Mouse (Mus musculus) CH12.LX (cell line): ENCODE results near the gene Rrad. TPM values are rescaled to one million over a fixed set of nuclear protein-coding genes. Genes with fewer than 3 reads are reported as not detected.

ENCODE experiments used
- DNase-seq: peaks from one replicate; pipeline ENCODE4 v3.0.0-alpha.2; 2013; ENCODE audit errors: extremely low read depth
- H3K27ac ChIP-seq: 2 replicates; pipeline ENCODE4 v1.5.1; 2012; ENCODE audit warnings: low read depth, mild to moderate bottlenecking, control low read depth, moderate library complexity; ENCODE audit not compliant: insufficient read depth
- H3K27me3 ChIP-seq: replicated peaks from 2 replicates; pipeline ENCODE3; 2012; ENCODE audit warnings: inconsistent platforms
- H3K36me3 ChIP-seq, 2 experiments: replicated peaks in 1 of 2; 2 replicates each; pipeline versions ENCODE3 to v1.6.1; 2012; ENCODE audit warnings: inconsistent platforms in 1 of 2, low read length in 1 of 2, mild to moderate bottlenecking in 1 of 2, mixed read lengths in 1 of 2, moderate library complexity in 1 of 2; ENCODE audit not compliant: control insufficient read depth in 1 of 2, insufficient read depth in 1 of 2
- H3K4me1 ChIP-seq, 2 experiments: 2 replicates each; pipeline ENCODE4 v1.6.1; 2012; ENCODE audit warnings: inconsistent platforms in 1 of 2, moderate library complexity in 1 of 2; ENCODE audit not compliant: insufficient read depth in 2 of 2, control insufficient read depth in 1 of 2
- H3K4me2 ChIP-seq: 2 replicates; pipeline ENCODE4 v1.6.1; 2012; ENCODE audit warnings: low read depth, mild to moderate bottlenecking, control low read depth; ENCODE audit not compliant: poor library complexity, insufficient read depth, severe bottlenecking
- H3K4me3 ChIP-seq, 3 experiments: fragments of 150-350 bp in 1 of 3; sonication (generic) in 1 of 3; replicated peaks in 1 of 3; 2 replicates each; pipeline versions ENCODE3 to v1.5.1; 2011 to 2012; ENCODE audit warnings: low read depth in 2 of 3, low read length in 2 of 3, mild to moderate bottlenecking in 2 of 3, moderate library complexity in 2 of 3, control low read depth in 1 of 3, improper control_type of control experiment in 1 of 3, inconsistent platforms in 1 of 3, mixed read lengths in 1 of 3; ENCODE audit not compliant: poor library complexity in 1 of 3
- H3K79me2 ChIP-seq: replicated peaks from 2 replicates; pipeline ENCODE4 v1.6.1; 2012; ENCODE audit warnings: mild to moderate bottlenecking, moderate library complexity; ENCODE audit not compliant: control insufficient read depth, poor library complexity, insufficient read depth, severe bottlenecking; ENCODE audit errors: extremely low read depth
- H3K9ac ChIP-seq: 2 replicates; pipeline ENCODE4 v1.6.1; 2012; ENCODE audit warnings: low read depth, mild to moderate bottlenecking, control low read depth, moderate library complexity; ENCODE audit not compliant: insufficient read depth
- H3K9me3 ChIP-seq: replicated peaks from 2 replicates; pipeline ENCODE3; 2012; ENCODE audit warnings: low read length, inconsistent platforms, mixed read lengths
- BHLHE40 ChIP-seq: IDR thresholded peaks from 2 replicates; pipeline ENCODE4 v1.6.1; 2011; ENCODE audit warnings: mild to moderate bottlenecking, low read depth, low read length, improper control_type of control experiment
- CHD2 ChIP-seq: IDR thresholded peaks from 2 replicates; pipeline ENCODE4 v1.6.1; 2011; ENCODE audit warnings: low read length, improper control_type of control experiment
- CTCF ChIP-seq, 2 experiments: IDR thresholded peaks in 1 of 2; conservative IDR thresholded peaks in 1 of 2; 2 replicates each; pipeline ENCODE4 v1.5.1; 2011 to 2012; ENCODE audit warnings: low read depth in 2 of 2, low read length in 2 of 2, improper control_type of control experiment in 1 of 2, inconsistent platforms in 1 of 2, mild to moderate bottlenecking in 1 of 2, moderate library complexity in 1 of 2
- E2F4 ChIP-seq: IDR thresholded peaks from 2 replicates; pipeline ENCODE4 v1.6.1; 2011; ENCODE audit warnings: low read depth, low read length, improper control_type of control experiment; ENCODE audit not compliant: insufficient replicate concordance
- ELF1 ChIP-seq: IDR thresholded peaks from 2 replicates; pipeline ENCODE4 v1.6.1; 2014; ENCODE audit warnings: low read depth, mild to moderate bottlenecking, inconsistent platforms, low read length, improper control_type of control experiment
- EP300 ChIP-seq: IDR thresholded peaks from 2 replicates; pipeline ENCODE4 v1.6.1; 2011; ENCODE audit warnings: low read length, improper control_type of control experiment
- IRF4 ChIP-seq: IDR thresholded peaks from 2 replicates; pipeline ENCODE4 v1.6.1; 2014; ENCODE audit warnings: low read depth, mild to moderate bottlenecking, inconsistent platforms, low read length, improper control_type of control experiment
- JUN ChIP-seq: IDR thresholded peaks from 2 replicates; pipeline ENCODE4 v1.6.1; 2011; ENCODE audit warnings: low read depth, mild to moderate bottlenecking, low read length, improper control_type of control experiment, moderate library complexity; ENCODE audit not compliant: insufficient read depth
- JUND ChIP-seq: conservative IDR thresholded peaks from 2 replicates; pipeline ENCODE4 v1.6.1; 2011; ENCODE audit warnings: low read depth, low read length, improper control_type of control experiment
- KAT2A ChIP-seq: IDR thresholded peaks from 2 replicates; pipeline ENCODE4 v1.6.1; 2012; ENCODE audit warnings: low read length, improper control_type of control experiment, inconsistent platforms; ENCODE audit not compliant: insufficient replicate concordance
- MAFK ChIP-seq: IDR thresholded peaks from 2 replicates; pipeline ENCODE4 v1.6.1; 2011; ENCODE audit warnings: low read length, improper control_type of control experiment; ENCODE audit not compliant: insufficient replicate concordance
- MAX ChIP-seq: IDR thresholded peaks from 2 replicates; pipeline ENCODE4 v1.6.1; 2011; ENCODE audit warnings: low read length, improper control_type of control experiment
- MAZ ChIP-seq: IDR thresholded peaks from 2 replicates; pipeline ENCODE4 v1.6.1; 2012; ENCODE audit warnings: low read depth, mild to moderate bottlenecking, inconsistent platforms, low read length, improper control_type of control experiment, moderate library complexity
- MXI1 ChIP-seq: IDR thresholded peaks from 2 replicates; pipeline ENCODE4 v1.6.1; 2011; ENCODE audit warnings: mild to moderate bottlenecking, low read depth, low read length, improper control_type of control experiment
- MYC ChIP-seq: IDR thresholded peaks from 2 replicates; pipeline ENCODE4 v1.6.1; 2011; ENCODE audit warnings: low read depth, mild to moderate bottlenecking, improper control_type of control experiment, low read length
- NELFE ChIP-seq: IDR thresholded peaks from 2 replicates; pipeline ENCODE4 v1.6.1; 2011; ENCODE audit warnings: low read depth, low read length, improper control_type of control experiment
- NRF1 ChIP-seq: IDR thresholded peaks from 2 replicates; pipeline ENCODE4 v1.6.1; 2014; ENCODE audit warnings: low read depth, mild to moderate bottlenecking, inconsistent platforms, low read length, improper control_type of control experiment, moderate library complexity
- POLR2A ChIP-seq: IDR thresholded peaks from 2 replicates; pipeline ENCODE4 v1.6.1; 2011; ENCODE audit warnings: low read depth, mild to moderate bottlenecking, improper control_type of control experiment, low read length
- POLR2AphosphoS2 ChIP-seq: IDR thresholded peaks from 2 replicates; pipeline ENCODE4 v1.6.1; 2011; ENCODE audit warnings: low read depth, low read length, improper control_type of control experiment
- RCOR1 ChIP-seq: conservative IDR thresholded peaks from 2 replicates; pipeline ENCODE4 v1.6.1; 2012; ENCODE audit warnings: low read depth, mild to moderate bottlenecking, inconsistent platforms, low read length, improper control_type of control experiment
- SIN3A ChIP-seq: IDR thresholded peaks from 2 replicates; pipeline ENCODE4 v1.6.1; 2012; ENCODE audit warnings: low read length, improper control_type of control experiment, inconsistent platforms
- SMC3 ChIP-seq: IDR thresholded peaks from 2 replicates; pipeline ENCODE4 v1.6.1; 2011; ENCODE audit warnings: low read depth, low read length, improper control_type of control experiment
- TBP ChIP-seq: conservative IDR thresholded peaks from 2 replicates; pipeline ENCODE4 v1.6.1; 2011; ENCODE audit warnings: low read depth, low read length, improper control_type of control experiment
- TCF12 ChIP-seq: IDR thresholded peaks from 2 replicates; pipeline ENCODE4 v1.6.1; 2014; ENCODE audit warnings: low read depth, mild to moderate bottlenecking, inconsistent platforms, low read length, improper control_type of control experiment
- USF2 ChIP-seq: conservative IDR thresholded peaks from 2 replicates; pipeline ENCODE4 v1.6.1; 2011; ENCODE audit warnings: low read depth, low read length, improper control_type of control experiment
- ZC3H11A ChIP-seq: IDR thresholded peaks from 2 replicates; pipeline ENCODE4 v1.6.1; 2012; ENCODE audit warnings: low read depth, mild to moderate bottlenecking, inconsistent platforms, low read length, improper control_type of control experiment
- ZKSCAN1 ChIP-seq: IDR thresholded peaks from 2 replicates; pipeline ENCODE4 v1.6.1; 2012; ENCODE audit warnings: low read depth, inconsistent platforms, low read length, improper control_type of control experiment, borderline replicate concordance
- ZMIZ1 ChIP-seq: IDR thresholded peaks from 2 replicates; pipeline ENCODE4 v1.6.1; 2012; ENCODE audit warnings: low read depth, mild to moderate bottlenecking, inconsistent platforms, low read length, improper control_type of control experiment
- dilution Hi-C: fragments of 300-500 bp; cut with MboI; formaldehyde crosslinking; loops from 2 replicates; pipeline ENCODE4 v1.14.3; 2020; ENCODE audit warnings: low sequenced_read_pairs; ENCODE audit not compliant: extremely low pct_unique_long_range_greater_than_20kb, extremely low pct_ligation_motif_present
- in situ Hi-C: fragments of 300-500 bp; cut with MboI; formaldehyde crosslinking; loops from 3 replicates; pipeline ENCODE4 v1.14.3; 2019; ENCODE audit warnings: low sequenced_read_pairs, low pct_ligation_motif_present, low pct_unique_long_range_greater_than_20kb, mixed read lengths
- polyA plus RNA-seq: library from polyadenylated mRNA; unstranded; fragments of >175 nt; gene quantifications from 2 replicates; pipeline ENCODE4 v1.2.1, GENCODE M21; 2012; ENCODE audit warnings: low read depth; ENCODE audit not compliant: insufficient read length
- total RNA-seq, 2 experiments: library from RNA; depleted of rRNA; stranded (reverse); fragments of 300-350 nt in 1 of 2; fragments of >200 nt in 1 of 2; gene quantifications; 2 replicates each; pipeline ENCODE4 v1.2.3; 2012 to 2014

The Rrad gene
- total and polyA plus RNA-seq, 3 experiments: 30.9 to 32.3 (median 31.7) TPM

DNA sequence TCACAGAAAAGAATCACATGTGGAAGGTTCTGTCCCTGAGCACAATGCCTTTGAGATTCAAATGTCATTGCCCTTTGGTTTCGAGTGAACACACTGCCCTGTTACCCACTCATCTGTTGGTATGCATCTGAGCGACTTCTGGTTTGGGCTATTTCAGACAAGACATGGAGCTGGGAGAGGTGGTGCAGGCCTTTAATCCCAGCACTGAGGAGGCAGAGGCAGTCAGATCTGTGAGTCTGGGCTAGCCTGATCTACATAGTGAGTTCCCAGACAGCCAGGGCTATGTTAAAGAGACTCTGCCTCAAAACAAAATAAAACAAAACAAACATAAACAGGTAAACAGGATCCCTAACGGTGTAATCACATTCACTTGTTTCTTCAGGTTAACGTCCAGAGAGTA lies 24.5 kb upstream of the Rrad start:
- H3K27ac ChIP-seq: no peak overlapping the region
- no peak overlapping the region for H3K4me3 ChIP-seq
- H3K4me1 ChIP-seq: peaks cover 0 to 5% of the 10 kb centered on the region in 2 experiments; a peak in 2 of 4 replicates
- H3K9ac ChIP-seq: no peak overlapping the region
- dilution Hi-C loops (no loop called here), in situ Hi-C loops (no loop called here)
- no peaks in the 10 kb centered on the region for H3K9me3 ChIP-seq
- no peaks in the 10 kb centered on the region for H3K36me3 ChIP-seq
- no peak overlapping the region for H3K4me2 ChIP-seq
- DNase-seq: no peak
- TF ChIP-seq JUND (no peak), TCF12 (no peak), CTCF (conservative IDR thresholded peaks at IDR 0.05 in 1 of 2, IDR thresholded peaks at IDR 0.05 in 1 of 2; ENCODE audit: low read depth in 2 of 2, low read length in 2 of 2) (no peak), ELF1 (no peak), ZC3H11A (no peak), BHLHE40 (no peak), SMC3 (no peak), POLR2AphosphoS2 (no peak), CHD2 (no peak), RCOR1 (no peak), NELFE (no peak), ZMIZ1 (no peak), KAT2A (no peak), POLR2A (no peak)
- no peaks in the 10 kb centered on the region for H3K27me3 ChIP-seq
- H3K79me2 ChIP-seq: no peaks in the 10 kb centered on the region

DNA sequence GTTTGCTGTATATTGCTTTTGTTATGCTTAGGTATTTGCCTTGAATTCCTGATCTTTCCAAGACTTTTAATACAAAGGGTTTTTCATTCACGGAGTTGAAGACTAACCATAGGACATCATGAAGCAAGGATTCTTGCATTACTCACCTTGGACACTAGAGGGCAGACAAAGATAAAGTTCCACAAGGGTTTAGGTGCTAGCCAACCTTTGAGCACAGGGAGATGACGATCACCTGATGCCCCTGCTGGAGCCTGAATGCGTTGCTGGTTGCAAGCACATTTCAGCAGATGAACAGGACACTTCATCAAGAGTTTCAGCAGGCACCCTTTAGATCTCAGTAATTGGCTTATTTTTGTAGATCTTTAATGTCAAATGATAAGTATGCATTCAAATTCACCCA lies 23.9 kb upstream of the Rrad start:
- Histone ChIP-seq H3K4me2 (no peak overlapping the region), H3K4me3 (no peak overlapping the region), H3K27me3 (no peaks in the 10 kb centered on the region), H3K79me2 (no peaks in the 10 kb centered on the region), H3K27ac (no peak overlapping the region), H3K36me3 (no peaks in the 10 kb centered on the region), H3K4me1 (no peaks in the 10 kb centered on the region), H3K9ac (no peak overlapping the region), H3K9me3 (no peaks in the 10 kb centered on the region)
- in situ Hi-C loops (no loop called here), dilution Hi-C loops (no loop called here)
- DNase-seq: peak; percentile 94
- TF ChIP-seq CTCF (conservative IDR thresholded peaks at IDR 0.05 in 1 of 2, IDR thresholded peaks at IDR 0.05 in 1 of 2; ENCODE audit: low read depth in 2 of 2, low read length in 2 of 2): peak; percentile 94 to 99
- no peak for TF ChIP-seq SIN3A
- TF ChIP-seq KAT2A: no peak
- peak; percentile 69; the same call in 1 of the 2 replicates for TF ChIP-seq MYC
- no peak for TF ChIP-seq MXI1
- TF ChIP-seq IRF4: 0 out of 2 replicates have a peak, but pooled peaks have one; percentile 16
- TF ChIP-seq EP300: no peak
- 0 out of 2 replicates have a peak, but pooled peaks have one; percentile 21 for TF ChIP-seq USF2
- peak; percentile 68 for TF ChIP-seq ZC3H11A
- TF ChIP-seq SMC3: peak; percentile 87
- TF ChIP-seq JUN: no peak
- no peak for TF ChIP-seq TBP
- no peak for TF ChIP-seq RCOR1
- TF ChIP-seq NRF1: no peak
- peak; percentile 45 for TF ChIP-seq JUND
- no peak for TF ChIP-seq POLR2A
- no peak for TF ChIP-seq MAFK
- no peak for TF ChIP-seq ZMIZ1
- TF ChIP-seq TCF12: no peak
- TF ChIP-seq ZKSCAN1: no peak
- TF ChIP-seq MAX: 0 out of 2 replicates have a peak, but pooled peaks have one; percentile 40
- TF ChIP-seq E2F4: no peak
- TF ChIP-seq MAZ: no peak
- peak; percentile 48; the same call in 1 of the 2 replicates for TF ChIP-seq NELFE
